Comparison of ENCODE assay signal across 24 mouse cellular contexts in genomic region chr2:121353156-121353555, GRCm38 (mm10). TPM values are rescaled to one million over a fixed set of nuclear protein-coding genes. Genes with fewer than 3 reads are reported as not detected.
DNase-seq lines count a peak whose midpoint lies in the region; ATAC-seq and TF ChIP-seq lines count a peak whose summit lies in the region.
"Had no signal": no experiment of that assay in that cellular context is flagged by ENCODE, and none has a peak within 500 bp of the region (broad histone marks: within the 10 kb centered on the region; RNA-seq: fewer than 3 reads in every experiment).

No protein-coding gene starts in this region.

- peak overlapping the region; percentile 50 for H3K9ac ChIP-seq in heart, embryonic 13.5 days

- no peak overlapping the region for H3K4me3 ChIP-seq in heart, embryonic 13.5 days
- H3K4me3 ChIP-seq in testis, adult 2 months (ENCODE audit: control insufficient read depth, low read depth, low read length): no peak overlapping the region
- H3K4me3 ChIP-seq: embryonic facial prominence, embryonic 10.5 days; hindbrain, embryonic 10.5 days; limb, embryonic 10.5 days had no signal

- peak; percentile 32 for DNase-seq in gastrocnemius, adult 18-20 months (ENCODE audit: low spot score)
- no peak for DNase-seq in gastrocnemius, postnatal 36 days
- no peak for DNase-seq in heart, adult 8-10 months (ENCODE audit: low spot score)
- no peak for DNase-seq in testis, postnatal 10 days (ENCODE audit: low spot score)
- DNase-seq in embryo, embryonic 10 days (ENCODE audit: low spot score): no peak
- DNase-seq in frontal cortex, postnatal 10 days (ENCODE audit: low spot score in 2 of 2): no peak
- DNase-seq: adrenal gland, adult 8-10 months; cerebellum, adult 8-10 months; gastrocnemius, postnatal 25 days; kidney, adult 8-10 months; kidney, postnatal 4 days; layer of hippocampus, adult 9-11 months; liver, postnatal 0 days; retina, postnatal 1 day had no signal

- peak overlapping the region; percentile 35 for H3K4me2 ChIP-seq in heart, embryonic 13.5 days
- H3K4me2 ChIP-seq: midbrain, embryonic 11.5 days had no signal

- ATAC-seq in heart, embryonic 13.5 days (ENCODE audit: extremely low read depth, insufficient number of reproducible peaks, low FRiP score, low TSS enrichment): no peak
- ATAC-seq: hindbrain, postnatal 0 days; liver, postnatal 0 days had no signal

- no peak overlapping the region; the same call in 1 of the 2 replicates for H3K27ac ChIP-seq in heart, embryonic 13.5 days (replicated peaks)
- no peak overlapping the region for H3K27ac ChIP-seq in testis, adult 2 months (ENCODE audit: control insufficient read depth, insufficient read depth, low read depth, low read length)
- H3K27ac ChIP-seq: embryonic facial prominence, embryonic 10.5 days; hindbrain, embryonic 10.5 days; hindbrain, postnatal 0 days; limb, embryonic 10.5 days had no signal

- no peak for TF ChIP-seq POLR2A in testis, adult 2 months (IDR thresholded peaks at IDR 0.05; ENCODE audit: control insufficient read depth, low read depth, low read length)

- peaks cover 21% of the 10 kb centered on the region for H3K36me3 ChIP-seq in heart, embryonic 13.5 days
- H3K36me3 ChIP-seq in testis, adult 2 months (ENCODE audit: control insufficient read depth, insufficient read depth, low read length): peaks cover 5% of the 10 kb centered on the region
- H3K36me3 ChIP-seq: limb, embryonic 10.5 days had no signal

- WGBS in heart, embryonic 13.5 days: 27% methylated on average over 8 of the region's 8 CpGs

- intact Hi-C loops in gastrocnemius, postnatal 36 days (cut with DNase I): no loop called here

- peaks cover 27% of the 10 kb centered on the region for H3K27me3 ChIP-seq in heart, embryonic 13.5 days (replicated peaks)
- H3K27me3 ChIP-seq in testis, adult 2 months (ENCODE audit: control insufficient read depth, insufficient read depth, low read length): no peaks in the 10 kb centered on the region

- peak; percentile 11; the same call in 1 of the 2 replicates for TF ChIP-seq CTCF in testis, adult 2 months (IDR thresholded peaks at IDR 0.05; ENCODE audit: control insufficient read depth, insufficient read depth, insufficient replicate concordance, low read depth, low read length)

- H3K4me1 ChIP-seq in heart, embryonic 13.5 days: peaks cover 22% of the 10 kb centered on the region
- peaks cover 5% of the 10 kb centered on the region for H3K4me1 ChIP-seq in testis, adult 2 months (ENCODE audit: control insufficient read depth, insufficient read depth, low read length)

- no peaks in the 10 kb centered on the region for H3K9me3 ChIP-seq in heart, embryonic 13.5 days
- H3K9me3 ChIP-seq: embryonic facial prominence, embryonic 10.5 days; hindbrain, embryonic 10.5 days; limb, embryonic 10.5 days had no signal

RNA-seq across cellular contexts. Expression of gene Ppip5k1, which starts 2.0 kb away (rescaled TPM):
- 100 to 1,000 TPM; 107 to 127 TPM for total RNA-seq in gastrocnemius, adult 18-20 months (2021)
- 10 to 100 TPM; 63.1 to 84.5 TPM for total RNA-seq in gastrocnemius, postnatal 36 days (2021)
- 9.9 TPM in 2 replicates for polyA plus RNA-seq in heart, embryonic 13.5 days (2015; fragmentation: Nextera tagmentation; extraction: Ambion mirVana)
- 100 to 1,000 TPM in 3 of 4 experiments, 10 to 100 TPM in 1; 88.4 to 110 (median 104) TPM for total RNA-seq in heart, adult 8-10 months (2022)
- 29.7 and 33.1 TPM in 2 replicates for polyA plus RNA-seq in testis, adult 2 months (2012; rRNA removed)

RNA-seq across cellular contexts. Expression of gene Ckmt1, which starts 4.4 kb away (rescaled TPM):
- not detected for total RNA-seq in gastrocnemius, adult 18-20 months (2021)
- not detected for total RNA-seq in gastrocnemius, postnatal 36 days (2021)
- polyA plus RNA-seq in heart, embryonic 13.5 days (2015; fragmentation: Nextera tagmentation; extraction: Ambion mirVana): 0.37 and 0.47 TPM in 2 replicates
- 1 to 10 TPM; 1.3 to 2.9 (median 2.2) TPM for total RNA-seq in heart, adult 8-10 months (2022)
- 0.31 and 1.1 TPM in 2 replicates for polyA plus RNA-seq in testis, adult 2 months (2012; rRNA removed)
- total RNA-seq: gastrocnemius, postnatal 25 days had no signal

RNA-seq across cellular contexts. Expression of gene Strc, which starts 33.8 kb away (rescaled TPM):
- under 1 TPM in 1 of 2 experiments, not detected in 1; 0.09 TPM for total RNA-seq in gastrocnemius, adult 18-20 months (2021)
- under 1 TPM in 1 of 2 experiments, not detected in 1; 0.08 TPM for total RNA-seq in gastrocnemius, postnatal 36 days (2021)
- not detected in 2 replicates for polyA plus RNA-seq in heart, embryonic 13.5 days (2015; fragmentation: Nextera tagmentation; extraction: Ambion mirVana)
- total RNA-seq in heart, adult 8-10 months (2022): under 1 TPM in 1 of 4 experiments, not detected in 3; 0.09 TPM
- polyA plus RNA-seq in testis, adult 2 months (2012; rRNA removed): 0.11 and 0.12 TPM in 2 replicates
- total RNA-seq: hindbrain, postnatal 0 days; liver, adult 2 months had no signal
- polyA plus RNA-seq: embryonic facial prominence, embryonic 10.5 days; forebrain, embryonic 11.5 days; hindbrain, embryonic 10.5 days; limb, embryonic 10.5 days; liver, adult 2 months; liver, postnatal 0 days; midbrain, embryonic 11.5 days; stomach, embryonic 16.5 days had no signal
